Mouse (Mus musculus): ENCODE measurements around the gene Adamts9.

DNA sequence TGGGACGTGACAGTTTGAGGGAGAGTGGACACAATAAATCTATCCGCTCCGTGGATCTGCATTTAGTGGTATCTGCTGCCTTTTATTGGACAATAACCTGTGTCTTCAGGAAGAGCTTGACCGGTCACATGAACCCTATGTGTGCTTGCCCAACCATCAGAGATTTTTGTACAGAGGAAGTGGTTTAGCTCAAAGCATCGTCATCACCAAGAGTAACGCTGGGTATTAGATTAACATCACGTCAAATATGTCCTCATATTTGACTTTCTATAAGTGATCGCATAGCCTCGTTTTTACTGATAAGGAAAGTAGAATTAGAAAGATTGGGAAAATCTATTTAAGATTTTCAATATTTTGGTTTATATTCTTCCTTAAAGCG lies 45.3 kb upstream of the Adamts9 start:
- TF ChIP-seq CTCF (conservative IDR thresholded peaks at IDR 0.05; ENCODE audit: insufficient read depth, insufficient read length, low read depth, low read length) (no peak), POLR2A (IDR thresholded peaks at IDR 0.05; ENCODE audit: low read depth, low read length) (no peak)
